Mouse (Mus musculus) spleen, adult 18-20 months (tissue): ENCODE results near the gene Cdkl4.

Experiments
- DNase-seq, 2 experiments: peaks; one replicate each; pipeline ENCODE4 v3.0.0; 2022; ENCODE audit warnings: mixed read lengths in 2 of 2

Cdkl4 gene

DNA sequence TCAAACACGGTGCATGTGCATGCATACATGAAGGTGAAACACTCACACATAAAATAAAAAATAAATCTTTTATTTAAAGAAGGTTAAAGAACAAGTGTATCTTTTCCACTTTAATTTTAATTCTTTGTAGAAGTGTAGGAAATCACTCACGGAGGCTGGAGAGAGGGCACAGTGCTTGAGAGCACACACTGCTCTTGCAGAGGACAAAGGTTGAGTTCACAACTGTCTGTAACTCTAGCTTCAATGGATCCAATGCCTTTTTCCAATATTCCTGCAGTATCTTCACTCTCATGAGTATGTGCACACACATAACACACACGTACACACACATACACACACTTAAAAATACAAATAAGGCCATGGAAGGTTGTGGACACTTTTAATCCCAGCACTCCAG lies 67.2 kb downstream of the Cdkl4 start:
- no peak for DNase-seq

- no peak for DNase-seq
Measured at GRCm38 (mm10) chr17:80509494-80510458, 67.8 kb downstream of the Cdkl4 start.

DNA sequence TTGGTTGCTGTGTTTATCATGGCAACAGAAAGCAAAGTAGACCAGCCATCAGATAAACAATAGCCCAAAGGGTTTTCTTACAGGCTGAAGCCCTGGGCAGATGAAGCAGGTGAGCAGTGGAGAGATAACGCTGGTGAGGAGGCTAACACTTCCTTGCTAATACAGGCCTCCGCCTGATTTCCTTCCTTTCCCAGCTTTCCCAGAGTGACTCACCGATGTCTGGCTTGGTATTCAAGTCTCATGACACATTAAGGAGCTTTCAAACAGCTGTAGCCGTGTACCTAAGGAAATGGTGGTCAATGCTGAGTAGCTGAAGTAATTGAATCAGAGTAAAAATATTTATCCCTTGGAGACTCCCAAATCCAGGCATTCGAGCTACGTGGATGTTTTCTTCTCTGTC lies 71.8 kb downstream of the Cdkl4 start:
- no peak for DNase-seq

- no peak for DNase-seq
Measured at GRCm38 (mm10) chr17:80505342-80505741, 72.3 kb downstream of the Cdkl4 start.

GRCm38 (mm10) chr17:80501805-80502172 lies 75.8 kb downstream of the Cdkl4 start:
- no peak for DNase-seq

GRCm38 (mm10) chr17:80501037-80501804 lies 76.4 kb downstream of the Cdkl4 start:
- no peak for DNase-seq

GRCm38 (mm10) chr17:80500025-80500424 lies 77.6 kb downstream of the Cdkl4 start:
- no peak for DNase-seq

DNA sequence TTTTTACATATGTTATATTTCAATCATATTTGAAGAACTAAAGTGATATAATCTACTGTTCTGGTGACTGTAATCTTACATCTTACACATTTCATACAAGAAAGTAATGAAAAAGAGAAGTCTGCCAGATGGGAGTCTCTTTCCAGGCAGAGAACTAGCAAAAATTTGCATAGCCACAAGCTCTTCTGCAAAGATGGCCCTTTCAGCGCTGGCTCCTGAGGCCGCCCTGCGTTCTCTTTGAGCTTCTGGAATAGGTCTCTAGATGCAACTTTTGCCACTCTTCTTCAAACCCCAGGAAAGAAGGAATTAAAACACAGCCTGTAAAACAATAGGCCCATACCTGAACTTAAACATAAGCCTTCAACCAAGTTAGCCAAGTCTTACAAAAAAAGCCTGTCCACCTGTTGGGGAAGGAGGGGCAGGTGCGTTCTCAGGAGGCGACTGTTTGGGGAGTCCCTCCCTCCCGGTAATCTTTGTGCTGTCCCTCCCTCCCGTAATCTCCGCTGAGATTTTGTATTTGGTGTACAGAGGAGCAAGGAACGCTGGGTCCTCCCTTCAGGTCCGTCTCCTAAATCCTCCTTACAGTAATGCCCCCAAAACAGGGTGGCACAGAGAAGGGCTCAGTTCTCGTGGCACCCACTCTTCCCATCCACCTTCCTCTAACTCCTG lies 78.9 kb downstream of the Cdkl4 start:
- no peak for DNase-seq

- no peak for DNase-seq
Measured at GRCm38 (mm10) chr17:80497183-80497601, 80.4 kb downstream of the Cdkl4 start.

DNA sequence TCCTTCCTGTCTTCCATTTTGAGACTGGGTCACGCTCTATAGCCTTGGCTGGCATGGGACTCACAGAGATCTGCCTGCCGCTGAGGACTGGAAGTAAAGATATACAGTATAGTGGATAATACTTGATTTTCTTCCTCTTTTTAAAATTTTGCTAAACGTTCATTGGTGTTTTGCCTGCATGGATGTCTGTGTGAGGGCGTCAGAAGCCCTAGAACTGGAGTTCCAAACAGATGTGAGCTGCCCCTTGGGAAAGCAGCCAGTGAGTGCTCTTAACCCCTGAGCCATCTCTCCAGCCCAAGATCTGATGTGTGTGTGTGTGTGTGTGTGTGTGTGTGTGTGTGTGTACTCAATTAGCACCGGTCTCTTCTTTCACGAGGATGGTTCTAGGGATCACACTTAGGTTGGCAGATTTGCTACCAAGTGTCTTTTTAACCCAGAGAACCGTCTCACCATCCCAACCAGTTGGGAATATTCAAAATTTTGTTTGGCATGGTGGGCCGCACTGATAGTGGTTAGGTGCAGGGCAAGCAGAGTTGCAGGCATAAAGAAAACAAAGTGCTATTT lies 80.9 kb downstream of the Cdkl4 start:
- DNase-seq = no peak

DNA sequence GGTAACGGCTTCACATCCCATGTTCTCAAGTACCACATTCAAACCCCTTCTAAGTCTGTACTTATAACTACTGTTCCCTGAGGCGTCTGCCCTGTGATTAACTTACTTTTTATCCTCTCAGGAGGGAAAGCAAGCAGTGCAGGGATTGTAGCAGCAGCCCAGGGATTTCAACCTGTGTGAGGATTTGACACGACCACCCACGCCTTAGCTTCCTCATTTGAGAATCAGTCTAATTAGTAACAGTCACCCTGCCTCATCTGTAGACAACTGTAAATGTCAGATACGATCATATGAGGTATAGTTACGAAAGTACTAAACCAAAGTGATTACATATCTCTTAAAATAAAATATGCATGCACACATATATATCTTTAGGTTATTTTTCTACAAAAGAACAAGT lies 81.4 kb downstream of the Cdkl4 start:
- DNase-seq = no peak

- no peak for DNase-seq
Measured at GRCm38 (mm10) chr17:80493891-80494290, 83.7 kb downstream of the Cdkl4 start.

GRCm38 (mm10) chr17:80492811-80493210 lies 84.8 kb downstream of the Cdkl4 start:
- no peak for DNase-seq

GRCm38 (mm10) chr17:80492274-80492673 lies 85.3 kb downstream of the Cdkl4 start:
- DNase-seq = no peak

DNA sequence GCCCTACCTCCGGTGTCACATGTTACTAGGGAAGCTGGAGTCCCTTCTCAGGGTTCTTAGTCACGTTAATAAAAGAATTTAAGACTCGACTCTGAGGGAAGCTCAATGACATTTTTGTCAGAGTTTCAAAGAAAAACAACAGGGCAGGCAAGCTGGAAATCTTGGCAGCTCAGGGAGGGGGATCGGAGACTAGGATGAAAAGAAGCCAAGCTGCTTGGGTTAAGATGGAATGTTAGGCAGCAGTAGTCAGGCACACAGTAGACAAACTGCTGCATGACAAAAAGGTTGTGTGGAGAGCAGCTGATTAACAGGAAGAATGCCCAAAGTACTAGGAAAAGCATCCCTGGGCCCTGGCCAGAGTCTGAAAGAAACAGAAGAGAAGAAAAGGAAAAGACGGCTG lies 87.4 kb downstream of the Cdkl4 start:
- no peak for DNase-seq

GRCm38 (mm10) chr17:80488918-80489317 lies 88.7 kb downstream of the Cdkl4 start:
- no peak for DNase-seq

GRCm38 (mm10) chr17:80485160-80485559 lies 92.5 kb downstream of the Cdkl4 start:
- no peak for DNase-seq

DNA sequence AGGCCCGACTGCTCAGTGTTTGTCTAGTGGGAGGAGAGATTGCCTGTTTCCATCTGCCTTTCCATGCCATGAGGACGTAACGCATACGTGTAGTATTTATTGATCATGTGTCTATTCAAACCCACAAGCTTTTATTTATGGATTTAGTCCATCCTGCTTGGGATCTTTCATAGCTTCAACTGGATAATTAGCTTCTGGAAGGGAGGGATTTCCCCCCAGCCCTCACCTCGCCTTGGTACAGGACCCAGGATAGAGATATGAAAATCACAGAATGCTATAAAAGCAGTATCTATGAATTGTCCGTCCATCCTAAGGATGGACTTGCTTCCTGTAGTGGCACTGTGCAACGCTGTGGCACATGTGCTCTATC lies 96.8 kb downstream of the Cdkl4 start:
- no peak for DNase-seq

DNA sequence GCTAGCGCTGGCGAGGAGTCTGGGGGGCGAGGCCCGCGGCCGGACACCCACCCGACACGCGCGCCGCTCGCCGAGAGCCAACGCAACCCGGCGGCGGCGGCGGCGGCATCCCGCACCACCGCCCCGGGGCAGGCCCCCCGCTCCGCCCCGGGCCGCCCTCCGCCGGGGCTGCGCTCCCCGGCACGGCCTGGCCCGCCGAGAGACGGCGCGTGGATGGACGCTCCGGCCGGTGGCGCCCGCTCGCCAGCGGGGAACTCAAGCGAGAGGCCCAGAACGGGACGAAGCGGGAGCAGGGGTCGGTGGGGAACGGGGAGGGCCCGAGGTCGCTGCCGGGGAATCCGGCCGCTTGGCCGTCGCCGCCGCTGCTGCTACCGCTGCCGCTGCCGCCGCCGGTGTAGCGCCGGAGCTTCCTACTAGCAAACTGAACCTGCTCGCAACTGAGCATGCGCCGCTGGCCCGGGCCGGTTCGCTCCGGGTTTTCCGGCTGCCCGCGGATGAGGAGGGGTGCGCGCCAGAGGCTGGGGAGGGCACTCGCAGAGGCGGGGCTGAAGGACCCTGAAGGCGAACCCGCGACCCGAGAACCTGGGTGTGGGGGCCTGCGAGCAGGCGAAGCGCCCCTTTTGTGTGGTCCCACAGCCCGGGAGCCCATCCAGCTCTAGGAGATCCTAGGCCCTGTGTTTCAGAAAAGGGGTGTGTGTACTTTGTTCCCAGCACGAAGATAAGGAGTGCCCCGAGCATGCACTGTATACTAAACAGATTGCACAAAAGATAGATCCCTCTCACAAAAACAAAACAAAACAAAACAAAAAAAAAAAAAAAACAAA lies 97.4 kb downstream of the Cdkl4 start, which contains the start of gene Sos1:
Sos1 (minus strand) TSS at position 423 of the 824 bp plus-strand sequence.
- peak; percentile 93 to 95 for DNase-seq

- peak; percentile 48 to 61 for DNase-seq
Measured at GRCm38 (mm10) chr17:80479295-80480030, 98.2 kb downstream of the Cdkl4 start.

GRCm38 (mm10) chr17:80477679-80478078 lies 99.9 kb downstream of the Cdkl4 start:
- no peak for DNase-seq
